ENCODE assay signal across 30 mouse cellular contexts in the genomic region with DNA sequence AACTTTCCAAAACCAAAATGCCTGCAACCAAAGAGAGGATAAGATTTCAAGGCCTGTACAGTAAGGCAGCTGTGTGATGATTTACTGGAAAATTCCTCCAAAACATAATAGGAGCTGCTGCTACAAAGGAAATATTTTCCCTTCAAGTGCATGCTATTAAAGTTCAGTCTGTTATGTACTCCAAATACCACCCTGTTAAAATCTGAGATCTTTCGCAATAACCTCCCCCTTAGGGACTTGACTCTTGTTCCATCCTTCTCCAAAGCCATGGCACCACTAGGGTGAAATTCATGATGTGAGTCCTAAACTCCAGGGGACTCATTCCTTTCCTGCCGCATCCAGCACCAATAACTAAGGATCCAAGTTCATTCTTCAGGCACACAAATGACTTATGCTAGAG. TPM values are rescaled to one million over a fixed set of nuclear protein-coding genes. Genes with fewer than 3 reads are reported as not detected.
"Had no signal": no experiment of that assay in that cellular context is flagged by ENCODE, and none has a peak within 500 bp of the region (broad histone marks: within the 10 kb centered on the region; RNA-seq: fewer than 3 reads in every experiment).

No protein-coding gene starts in this region.

- H3K27me3 ChIP-seq: embryonic facial prominence, embryonic 12.5 days; embryonic facial prominence, embryonic 13.5 days; embryonic facial prominence, embryonic 15.5 days; forebrain, embryonic 12.5 days; forebrain, embryonic 13.5 days; forebrain, embryonic 15.5 days had no signal

- H3K4me3 ChIP-seq: embryonic facial prominence, embryonic 10.5 days; embryonic facial prominence, embryonic 12.5 days; embryonic facial prominence, embryonic 13.5 days; embryonic facial prominence, embryonic 15.5 days; erythroblast, embryonic 14.5 days; forebrain, embryonic 10.5 days; forebrain, embryonic 12.5 days; forebrain, embryonic 13.5 days; forebrain, embryonic 15.5 days; gastrocnemius, adult 2 months; heart, adult 2 months had no signal

- H3K36me3 ChIP-seq: embryonic facial prominence, embryonic 10.5 days; embryonic facial prominence, embryonic 12.5 days; embryonic facial prominence, embryonic 13.5 days; embryonic facial prominence, embryonic 15.5 days; forebrain, embryonic 10.5 days; forebrain, embryonic 12.5 days; forebrain, embryonic 15.5 days had no signal

- H3K4me2 ChIP-seq: embryonic facial prominence, embryonic 12.5 days; embryonic facial prominence, embryonic 13.5 days; embryonic facial prominence, embryonic 15.5 days; forebrain, embryonic 12.5 days; forebrain, embryonic 13.5 days; forebrain, embryonic 15.5 days had no signal

- DNase-seq: cerebellum, adult 8-10 months; cerebellum, adult 9-10 months; cerebellum, adult 9-11 months; cerebellum, postnatal 10 days; cerebellum, postnatal 14 days; cerebellum, postnatal 25 days; cerebellum, postnatal 36 days; embryo, embryonic 11 days; forebrain, postnatal 0 days; gastrocnemius, adult 2 months; gastrocnemius, postnatal 10 days; gastrocnemius, postnatal 14 days; gastrocnemius, postnatal 25 days; gastrocnemius, postnatal 36 days; heart, adult 11 months; heart, adult 18-20 months; heart, adult 2 months had no signal

RNA-seq across cellular contexts. Expression of gene Dnah7a, which starts 20.3 kb away (rescaled TPM):
- total RNA-seq: common myeloid progenitor, adult 5-6 weeks; gastrocnemius, adult 18-20 months; gastrocnemius, adult 2 months; gastrocnemius, adult 8-10 months; gastrocnemius, postnatal 14 days; gastrocnemius, postnatal 25 days; gastrocnemius, postnatal 36 days; granulocyte monocyte progenitor cell, adult 5-6 weeks had no signal
- polyA plus RNA-seq: erythroblast, embryonic 14.5 days had no signal
